Mouse (Mus musculus) testis, adult 2 months (tissue): ENCODE data around the gene Khdc4.

Experiments used
- CTCF ChIP-seq: fragments of 200-500 bp; IDR thresholded peaks from 2 replicates; pipeline ENCODE4 v1.5.1; 2012; ENCODE audit warnings: low read depth, mild to moderate bottlenecking, inconsistent platforms, low read length, moderate library complexity; ENCODE audit not compliant: control insufficient read depth, insufficient read depth, insufficient replicate concordance
- POLR2A ChIP-seq: fragments of 200-500 bp; IDR thresholded peaks from 2 replicates; pipeline ENCODE4 v1.6.1; 2012; ENCODE audit warnings: low read depth, mild to moderate bottlenecking, inconsistent platforms, low read length, moderate library complexity; ENCODE audit not compliant: control insufficient read depth

DNA sequence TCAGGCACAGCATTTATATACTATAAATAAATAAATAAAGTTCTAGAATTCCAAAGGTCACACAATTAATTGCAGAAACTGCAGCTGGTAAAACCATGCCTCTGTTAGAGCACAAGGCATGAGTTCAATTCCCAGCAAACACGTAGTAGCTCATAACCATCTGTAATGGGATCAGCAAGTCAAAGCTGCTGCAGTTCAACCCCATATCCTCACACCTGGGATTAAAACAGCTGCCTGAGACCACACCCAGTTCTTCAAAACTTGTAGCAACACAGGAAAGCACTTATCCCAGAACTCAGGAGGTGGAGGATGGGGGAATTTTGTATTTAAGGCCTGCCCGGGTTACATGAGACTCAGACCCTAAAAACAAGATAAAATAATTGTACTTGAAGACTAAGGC is 29.1 kb downstream of the Khdc4 start:
- no peak for TF ChIP-seq CTCF
- TF ChIP-seq POLR2A, result no peak
